Mouse (Mus musculus) lung, postnatal 14 days (tissue): ENCODE measurements around the gene Slx4.
"Not testable (repeated sequence)": the region's sequence is repeated elsewhere in the genome, so short reads cannot be mapped to it uniquely, and the experiment has no call there.

Experiments
- DNase-seq: peaks from one replicate; pipeline ENCODE4 v3.0.0; 2021

Gene Slx4

GRCm38 (mm10) chr16:3988410-3988809 is 15.2 kb downstream of the Slx4 start:
- no peak for DNase-seq

GRCm38 (mm10) chr16:3983146-3983700 is 20.3 kb downstream of the Slx4 start:
- no peak for DNase-seq

- no peak for DNase-seq
Observed at GRCm38 (mm10) chr16:3982173-3982572, 21.4 kb downstream of the Slx4 start.

- no peak for DNase-seq
Observed at GRCm38 (mm10) chr16:3976712-3977111, 26.9 kb downstream of the Slx4 start.

GRCm38 (mm10) chr16:3976251-3976671 is 27.3 kb downstream of the Slx4 start, which contains the start of gene Nlrc3:
Gene Nlrc3 (minus strand): TSS chr16:3976632.
- peak; percentile 11 for DNase-seq

- DNase-seq = no peak
Observed at GRCm38 (mm10) chr16:3975658-3976057, 27.9 kb downstream of the Slx4 start.

GRCm38 (mm10) chr16:3974456-3974855 is 29.1 kb downstream of the Slx4 start:
- DNase-seq = not testable (repeated sequence)

GRCm38 (mm10) chr16:3965534-3965933 is 38.0 kb downstream of the Slx4 start:
- no peak for DNase-seq

GRCm38 (mm10) chr16:3964990-3965389 is 38.6 kb downstream of the Slx4 start:
- no peak for DNase-seq

GRCm38 (mm10) chr16:3959261-3959660 is 44.3 kb downstream of the Slx4 start:
- no peak for DNase-seq

- peak; percentile 55 for DNase-seq
Observed at GRCm38 (mm10) chr16:3956369-3956768, 47.2 kb downstream of the Slx4 start.

- DNase-seq = no peak
Observed at GRCm38 (mm10) chr16:3951141-3951540, 52.4 kb downstream of the Slx4 start.

GRCm38 (mm10) chr16:3934701-3935100 is 68.9 kb downstream of the Slx4 start:
- DNase-seq = no peak

- peak; percentile 10 for DNase-seq
Observed at GRCm38 (mm10) chr16:3934091-3934490, 69.5 kb downstream of the Slx4 start.

GRCm38 (mm10) chr16:3933536-3933935 is 70.0 kb downstream of the Slx4 start:
- DNase-seq = no peak

- DNase-seq = no peak
Observed at GRCm38 (mm10) chr16:3929151-3929550, 74.4 kb downstream of the Slx4 start.
